Mouse (Mus musculus): Measurements from ENCODE around the gene Bcl2l15.
"Not testable (repeated sequence)": the region's sequence is repeated elsewhere in the genome, so short reads cannot be mapped to it uniquely, and the experiment has no call there.

The Bcl2l15 gene

GRCm38 (mm10) chr3:103831146-103831545 is 1.3 kb upstream of the Bcl2l15 start:
- DNase-seq (ENCODE audit: low read depth, low spot score) = no peak

GRCm38 (mm10) chr3:103834001-103834400 is 1.6 kb downstream of the Bcl2l15 start:
- no peak for DNase-seq (ENCODE audit: low read depth, low spot score)

GRCm38 (mm10) chr3:103835272-103835950 is 3.0 kb downstream of the Bcl2l15 start:
- no peak for DNase-seq (ENCODE audit: low read depth, low spot score)

GRCm38 (mm10) chr3:103835951-103836310 is 3.5 kb downstream of the Bcl2l15 start:
- no peak for DNase-seq (ENCODE audit: low read depth, low spot score)

- DNase-seq (ENCODE audit: low read depth, low spot score) = no peak
Observed at GRCm38 (mm10) chr3:103836453-103836852, 4.1 kb downstream of the Bcl2l15 start.

- DNase-seq (ENCODE audit: low read depth, low spot score) = peak; percentile 72
Observed at GRCm38 (mm10) chr3:103839711-103840110, 7.3 kb downstream of the Bcl2l15 start.

GRCm38 (mm10) chr3:103840195-103840594 is 7.8 kb downstream of the Bcl2l15 start:
- peak; percentile 70 for DNase-seq (ENCODE audit: low read depth, low spot score)

GRCm38 (mm10) chr3:103840946-103841345 is 8.5 kb downstream of the Bcl2l15 start:
- DNase-seq (ENCODE audit: low read depth, low spot score) = not testable (repeated sequence)

GRCm38 (mm10) chr3:103850644-103851363 is 18.4 kb downstream of the Bcl2l15 start:
- peak; percentile 84 for DNase-seq (ENCODE audit: low read depth, low spot score)

GRCm38 (mm10) chr3:103851481-103851880 is 19.1 kb downstream of the Bcl2l15 start:
- no peak for DNase-seq (ENCODE audit: low read depth, low spot score)

GRCm38 (mm10) chr3:103851882-103852281 is 19.5 kb downstream of the Bcl2l15 start:
- no peak for DNase-seq (ENCODE audit: low read depth, low spot score)

- peak; percentile 90 for DNase-seq (ENCODE audit: low read depth, low spot score)
Observed at GRCm38 (mm10) chr3:103852565-103853299, 20.3 kb downstream of the Bcl2l15 start.

- no peak for DNase-seq (ENCODE audit: low read depth, low spot score)
Observed at GRCm38 (mm10) chr3:103853804-103854203, 21.4 kb downstream of the Bcl2l15 start.

GRCm38 (mm10) chr3:103857036-103857805 is 24.8 kb downstream of the Bcl2l15 start:
- DNase-seq (ENCODE audit: low read depth, low spot score) = no peak

GRCm38 (mm10) chr3:103857977-103858563 is 25.7 kb downstream of the Bcl2l15 start:
- DNase-seq (ENCODE audit: low read depth, low spot score) = no peak

GRCm38 (mm10) chr3:103858881-103859801 is 26.7 kb downstream of the Bcl2l15 start, which contains the start of gene Ptpn22:
Gene Ptpn22 (plus strand): TSS chr3:103859795.
- no peak for DNase-seq (ENCODE audit: low read depth, low spot score)

- DNase-seq (ENCODE audit: low read depth, low spot score) = no peak
Observed at GRCm38 (mm10) chr3:103859851-103860391, 27.5 kb downstream of the Bcl2l15 start.

- no peak for DNase-seq (ENCODE audit: low read depth, low spot score)
Observed at GRCm38 (mm10) chr3:103862721-103863220, 30.4 kb downstream of the Bcl2l15 start.

GRCm38 (mm10) chr3:103864200-103864599 is 31.8 kb downstream of the Bcl2l15 start:
- DNase-seq (ENCODE audit: low read depth, low spot score) = no peak
